Mouse (Mus musculus) regulatory T cell (primary cell): Measurements from ENCODE around the gene B430305J03Rik.

Experiments used
- in situ Hi-C: fragments of 300-600 bp; cut with MboI, MseI; formaldehyde crosslinking; loops from one replicate; pipeline ENCODE4 v1.15.1; 2025; ENCODE audit warnings: high pct_unique_total_duplicates

B430305J03Rik gene

DNA sequence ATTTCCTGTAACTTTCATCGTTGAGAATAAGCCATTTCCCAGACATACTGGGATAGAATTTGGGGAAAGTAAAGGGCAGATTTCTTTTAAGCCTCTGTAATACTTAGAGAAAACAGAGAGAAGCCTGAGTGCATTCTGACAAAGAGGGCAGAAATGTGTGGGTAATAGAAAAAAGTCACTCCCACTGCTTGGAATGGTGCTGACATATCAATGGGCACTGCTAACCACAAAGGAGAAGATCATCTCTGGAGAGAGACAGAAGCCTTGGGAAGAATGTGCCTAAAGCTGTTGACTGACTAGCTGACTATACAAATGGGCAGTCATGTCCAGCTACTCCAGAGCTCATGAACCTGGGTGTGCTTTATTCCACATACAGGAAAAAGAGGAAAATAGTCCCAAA, 10.3 kb downstream of the B430305J03Rik start:
- in situ Hi-C loops: loop anchor here (25.0 kb wide), 1 partner anchor 1157 kb away; the partner anchor contains the start of gene Dhx36

DNA sequence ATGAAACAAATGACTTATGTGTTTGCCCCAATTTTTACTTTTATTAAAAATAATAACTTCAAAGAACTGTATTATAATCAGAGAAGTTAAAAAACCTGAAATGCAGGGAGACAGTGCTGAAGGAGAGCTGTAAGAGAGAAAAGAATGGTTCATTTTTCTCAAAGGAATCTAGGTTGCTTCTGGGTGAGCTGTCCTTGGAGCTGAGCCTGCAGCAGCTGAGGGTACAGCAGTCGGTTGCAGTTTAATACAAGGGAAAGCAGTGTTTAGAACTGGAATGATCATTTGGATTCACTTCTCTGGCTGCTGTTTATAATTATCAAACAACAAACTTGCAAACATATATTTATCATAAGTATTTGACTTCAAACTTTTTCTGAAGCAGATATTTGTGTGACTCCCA, 16.3 kb downstream of the B430305J03Rik start:
- in situ Hi-C loops: no loop called here

DNA sequence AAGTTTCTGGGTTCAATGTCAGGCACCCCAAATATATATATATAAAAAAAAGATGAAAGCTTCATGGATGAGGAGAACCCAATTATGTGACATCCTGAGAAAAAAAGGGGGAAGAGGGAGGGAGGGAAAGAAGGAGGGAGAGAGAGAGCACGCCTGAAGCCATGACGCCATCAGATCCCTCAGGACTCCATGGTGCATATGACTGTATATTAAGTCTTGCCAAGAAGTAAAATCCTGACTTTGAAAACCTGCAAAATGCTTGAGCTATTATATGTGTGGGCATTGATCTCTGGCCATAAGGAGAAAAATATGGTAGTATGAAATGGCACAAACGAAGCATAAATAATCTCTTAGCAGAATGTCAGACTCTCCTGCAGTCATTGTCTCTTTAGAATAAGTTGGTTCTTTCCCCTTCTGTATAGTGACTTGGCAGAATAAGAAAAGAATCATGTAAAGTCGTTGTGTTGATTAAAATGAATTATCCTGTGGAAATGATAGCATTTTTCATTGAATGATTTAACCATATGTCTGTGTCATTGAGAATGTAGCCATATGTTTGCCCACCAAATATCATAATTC, 17.6 kb downstream of the B430305J03Rik start:
- in situ Hi-C loops: no loop called here

DNA sequence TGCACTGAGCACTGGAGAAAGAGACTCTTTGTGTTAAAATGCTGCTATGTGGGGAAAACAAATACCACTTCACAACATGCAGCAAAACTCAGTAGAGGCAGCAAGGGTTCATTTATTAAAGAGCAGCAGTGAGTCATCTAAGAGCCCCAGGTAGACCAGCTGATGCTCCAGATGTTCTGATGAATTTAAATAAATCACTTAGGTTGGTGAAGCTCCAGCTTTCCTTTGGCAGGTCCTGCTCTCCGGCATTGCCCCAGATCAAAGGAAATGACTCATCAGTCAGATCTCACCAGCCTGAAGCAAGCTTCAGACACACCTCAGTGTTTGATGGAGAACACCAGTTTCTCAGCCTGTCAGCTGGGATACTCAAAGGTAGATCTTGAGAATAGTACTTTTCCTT, 20.1 kb downstream of the B430305J03Rik start:
- in situ Hi-C loops: no loop called here

DNA sequence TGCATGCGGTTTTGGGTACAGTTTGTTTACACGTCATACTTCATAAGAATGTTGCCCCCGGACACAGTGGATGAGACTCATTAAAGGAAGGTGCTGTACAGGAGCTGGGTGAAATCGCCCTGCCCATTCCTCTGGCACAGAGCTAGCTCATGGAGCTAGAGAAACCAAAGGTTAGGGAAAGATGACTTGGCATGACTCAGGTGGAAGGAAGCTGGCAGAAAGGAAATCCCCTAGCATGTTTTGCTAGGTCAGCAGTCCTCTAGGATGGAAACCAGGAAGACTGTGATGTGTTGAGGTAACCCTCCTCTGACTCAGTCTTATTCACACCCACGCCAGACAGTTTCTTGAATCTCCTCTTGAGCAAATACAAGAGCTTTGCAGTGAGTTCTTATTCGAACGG, 21.7 kb downstream of the B430305J03Rik start:
- in situ Hi-C loops: no loop called here

DNA sequence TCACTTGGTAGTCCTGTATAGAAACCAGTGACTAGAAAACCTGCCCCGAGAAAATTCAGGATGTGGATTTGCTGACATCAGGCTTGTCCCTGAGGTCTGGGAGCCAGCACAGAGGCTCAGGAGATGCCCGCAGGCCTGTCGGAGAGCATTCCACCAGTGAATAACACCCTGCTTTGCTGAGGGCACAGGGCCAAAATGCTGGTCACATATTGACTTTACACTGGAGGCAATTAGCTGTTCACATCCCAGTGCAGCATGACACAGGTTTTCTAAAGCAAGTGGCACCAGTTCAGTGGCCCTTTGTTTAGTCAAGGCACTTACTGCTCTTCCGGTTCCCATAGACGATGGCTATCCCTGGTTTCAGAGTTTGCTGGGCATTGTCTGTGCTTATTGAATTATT, 25.4 kb downstream of the B430305J03Rik start:
- in situ Hi-C loops: no loop called here

DNA sequence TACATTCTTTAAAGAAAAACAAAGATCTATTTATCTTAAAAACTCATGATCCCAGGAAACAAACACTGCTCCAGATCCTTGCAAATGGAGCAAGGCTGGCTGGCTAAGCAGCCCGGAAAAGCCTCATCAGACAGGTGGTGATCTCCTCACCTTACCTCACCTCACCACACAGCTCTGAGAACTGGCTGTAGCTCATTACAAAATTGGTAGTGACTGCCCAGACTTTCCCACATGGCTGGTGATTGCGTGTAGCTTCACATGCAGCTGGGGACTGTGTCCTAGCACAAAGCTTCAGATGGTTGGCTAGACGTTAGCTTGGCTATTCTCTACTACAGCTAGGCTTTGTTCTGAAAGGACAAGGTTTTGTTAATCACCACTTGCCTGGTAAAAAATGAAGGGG, 28.5 kb downstream of the B430305J03Rik start:
- in situ Hi-C loops: no loop called here

DNA sequence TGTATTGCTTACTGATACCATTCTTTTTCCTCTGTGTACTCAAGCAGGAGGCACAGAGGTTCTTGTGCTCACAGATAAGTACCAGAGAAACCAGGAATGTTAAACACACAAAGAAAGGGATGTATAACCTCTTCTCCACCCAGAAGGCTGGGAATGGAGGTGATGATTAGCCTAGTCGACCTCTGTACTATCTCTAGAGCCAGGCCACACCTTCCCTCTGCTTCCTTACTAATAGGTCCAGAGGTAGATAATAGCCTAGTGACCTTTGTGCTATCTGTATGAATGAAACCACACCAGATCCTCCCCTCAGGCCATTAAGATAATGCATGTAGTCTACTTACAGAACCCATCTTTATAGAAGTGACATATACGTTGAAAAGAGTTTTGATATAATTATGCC, 29.5 kb downstream of the B430305J03Rik start:
- in situ Hi-C loops: no loop called here

DNA sequence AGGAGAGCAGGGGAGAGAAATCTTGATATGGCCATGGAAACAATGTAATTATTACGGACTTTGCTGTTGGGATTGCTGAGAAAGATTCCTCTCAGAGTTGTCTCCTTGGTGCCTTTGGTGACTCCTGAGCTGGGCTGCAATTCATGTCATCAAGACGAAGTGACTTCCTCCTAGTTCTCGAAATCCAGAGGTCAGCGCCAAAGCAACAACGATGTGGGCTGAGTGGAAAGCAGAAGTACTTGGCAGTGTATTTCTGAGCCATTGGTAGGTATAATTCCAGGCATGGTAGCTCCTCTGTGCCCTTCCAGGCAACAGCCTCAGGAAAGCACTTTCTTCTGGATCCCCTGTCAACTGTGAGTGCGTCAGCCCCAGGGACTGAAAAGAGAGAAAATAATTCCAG, 44.1 kb downstream of the B430305J03Rik start:
- in situ Hi-C loops: no loop called here

DNA sequence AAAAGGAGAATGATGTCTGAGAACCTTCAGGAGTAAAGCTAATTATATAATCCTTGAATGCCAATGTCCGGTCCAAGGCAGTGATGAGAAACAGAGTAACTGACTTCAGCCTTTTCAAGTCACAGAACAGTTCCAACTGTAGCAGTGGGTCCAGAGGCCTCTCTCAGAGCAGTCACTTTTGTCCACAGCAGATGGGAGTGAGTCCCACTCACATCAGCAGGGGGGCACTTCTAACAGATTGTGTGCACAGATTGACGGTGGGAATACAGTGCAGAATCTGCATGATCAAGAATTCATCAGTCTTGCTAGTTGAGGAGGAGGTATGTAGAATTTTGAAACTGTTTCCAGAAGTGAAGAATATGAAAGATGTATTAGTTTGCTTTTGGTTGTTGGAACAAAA, 45.7 kb downstream of the B430305J03Rik start:
- in situ Hi-C loops: no loop called here

DNA sequence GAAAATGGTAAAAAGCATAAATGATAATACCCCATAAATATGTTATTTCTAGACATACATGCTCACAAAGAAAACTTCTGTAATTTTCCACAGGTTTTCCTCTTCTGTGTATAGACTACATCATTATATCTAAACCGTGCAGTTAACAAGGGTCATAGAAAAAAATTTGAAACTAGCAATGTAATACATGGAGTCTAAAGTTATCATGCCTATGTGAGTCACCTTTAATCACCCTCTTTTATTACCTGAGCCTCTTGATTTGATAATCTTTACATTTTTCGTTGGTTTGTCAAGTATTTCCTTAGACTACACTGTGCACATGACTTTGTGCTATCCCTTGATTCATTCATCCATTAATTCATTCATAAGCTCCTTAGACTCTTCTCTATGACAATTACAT, 50.7 kb downstream of the B430305J03Rik start:
- in situ Hi-C loops: no loop called here
